Mouse (Mus musculus) erythroblast, embryonic 14.5 days (primary cell): ENCODE results near the gene Prox2.

ENCODE experiments used
- GATA1 ChIP-seq: IDR thresholded peaks from 2 replicates; pipeline ENCODE4 v1.6.1; 2012; ENCODE audit warnings: low read length, inconsistent platforms, mixed read lengths
- TAL1 ChIP-seq: IDR thresholded peaks from 3 replicates; pipeline ENCODE4 v1.6.1; 2012; ENCODE audit warnings: low read length, inconsistent platforms, mixed read lengths

DNA sequence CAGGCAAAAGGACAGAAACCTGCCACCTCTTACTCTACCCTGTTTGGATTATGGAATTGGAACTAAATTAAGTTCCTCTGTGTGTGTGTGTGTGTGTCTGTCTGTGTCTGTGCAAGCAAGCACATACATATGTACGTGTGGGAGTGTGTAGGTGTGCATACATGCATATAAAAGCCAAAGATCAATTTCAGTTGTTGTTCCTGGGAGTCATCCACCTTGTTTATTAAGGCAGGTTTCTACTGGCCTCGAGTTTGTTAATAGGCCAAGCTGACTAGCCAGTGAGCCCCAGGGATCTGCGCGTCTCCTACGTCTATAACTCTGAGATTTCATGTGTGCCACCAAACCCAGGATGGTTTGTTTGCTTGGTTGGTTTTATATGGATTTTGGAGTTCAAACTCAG is 14.2 kb upstream of the Prox2 start:
- no peak for TF ChIP-seq TAL1
- TF ChIP-seq GATA1: no peak
